Mouse (Mus musculus): ENCODE measurements at regions not wholly inside any gene's neighbourhood (a gene's known extent, or its start where the extent isn't known, plus 50 kb on each side); places are given as distances from the start of the nearest gene placed in this dataset.

DNA sequence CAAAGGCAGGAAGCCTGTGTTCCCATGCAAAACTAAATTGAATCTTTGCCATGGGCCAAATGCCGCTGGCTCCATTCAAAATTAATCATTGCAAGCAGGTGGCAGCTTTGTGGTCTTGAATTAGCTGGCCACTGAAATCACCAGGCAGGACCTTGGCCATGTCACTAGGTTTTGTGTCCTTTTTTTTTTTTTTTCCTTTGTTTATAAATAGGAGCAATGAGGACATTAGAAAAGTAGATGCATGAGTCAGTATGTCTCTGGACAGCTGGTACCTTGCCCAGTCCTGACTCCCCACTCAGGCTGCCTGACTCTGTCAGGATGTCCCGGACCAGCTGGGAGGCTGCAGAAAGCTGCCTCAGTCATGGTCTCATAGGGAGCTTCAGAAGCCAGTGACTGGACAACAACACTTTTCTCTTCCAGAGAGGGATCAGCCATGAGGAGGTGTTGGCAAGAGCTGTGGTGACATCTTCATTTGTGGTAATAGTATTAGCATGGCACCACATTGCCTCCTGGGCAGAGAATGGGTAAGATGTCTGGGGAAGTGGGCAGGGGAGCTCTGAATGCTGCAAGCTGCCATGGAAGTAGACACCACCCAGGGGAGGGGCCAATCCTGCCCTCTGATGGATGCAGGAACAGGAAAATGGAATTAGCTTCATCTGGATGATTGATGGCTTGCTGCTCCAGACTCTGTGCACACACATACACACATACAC lies 55.4 kb upstream of the Msx1 start:
- 72% methylated on average over 2 of the region's 2 CpGs for WGBS
- no peak overlapping the region for H3K4me3 ChIP-seq (ENCODE audit: low read depth, low read length)
- no peaks in the 10 kb centered on the region for H3K27me3 ChIP-seq (ENCODE audit: control insufficient read depth, insufficient read depth, low read depth, low read length)
- H3K36me3 ChIP-seq (ENCODE audit: control insufficient read depth, insufficient read depth, low read length): no peaks in the 10 kb centered on the region
- no peak overlapping the region for H3K27ac ChIP-seq (ENCODE audit: low read length)
- ATAC-seq: no peak
- no peaks in the 10 kb centered on the region for H3K9me3 ChIP-seq (replicated peaks; ENCODE audit: control insufficient read depth, low read length, poor library complexity, severe bottlenecking)
- H3K9ac ChIP-seq (ENCODE audit: low read depth, low read length): no peak overlapping the region
- no peaks in the 10 kb centered on the region for H3K4me1 ChIP-seq (ENCODE audit: control insufficient read depth, insufficient read depth, low read length)
- no peak overlapping the region for H3K4me2 ChIP-seq (ENCODE audit: low read length)

DNA sequence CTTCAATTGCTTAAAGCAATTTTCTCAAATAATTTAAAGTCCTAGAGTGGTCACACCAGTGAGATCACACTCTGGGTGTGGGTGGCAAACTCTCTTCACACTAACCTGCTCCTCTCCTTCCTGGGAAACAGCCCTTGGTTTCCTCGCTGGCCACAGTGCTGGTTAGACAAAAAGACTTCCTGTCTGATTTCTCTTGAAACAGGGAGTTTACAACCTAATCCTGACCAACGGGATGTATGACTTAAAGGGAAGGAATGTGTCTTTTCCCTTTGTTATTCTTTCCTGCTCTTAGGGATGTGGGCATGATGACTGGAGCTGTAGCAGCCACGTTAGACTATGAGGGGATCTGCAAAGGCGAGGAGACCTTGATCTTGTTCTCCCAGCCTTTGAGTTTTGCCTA lies 51.9 kb upstream of the Msx1 start:
- Histone ChIP-seq H3K27ac (ENCODE audit: low read length) (no peak overlapping the region), H3K27me3 (ENCODE audit: control insufficient read depth, insufficient read depth, low read depth, low read length) (no peaks in the 10 kb centered on the region), H3K4me3 (ENCODE audit: low read depth, low read length) (no peak overlapping the region), H3K36me3 (ENCODE audit: control insufficient read depth, insufficient read depth, low read length) (no peaks in the 10 kb centered on the region), H3K9ac (ENCODE audit: low read depth, low read length) (no peak overlapping the region), H3K4me1 (ENCODE audit: control insufficient read depth, insufficient read depth, low read length) (no peaks in the 10 kb centered on the region), H3K9me3 (replicated peaks; ENCODE audit: control insufficient read depth, low read length, poor library complexity, severe bottlenecking) (no peaks in the 10 kb centered on the region), H3K4me2 (ENCODE audit: low read length) (no peak overlapping the region)
- WGBS: 68% methylated on average over 4 of the region's 4 CpGs
- no peak for ATAC-seq

DNA sequence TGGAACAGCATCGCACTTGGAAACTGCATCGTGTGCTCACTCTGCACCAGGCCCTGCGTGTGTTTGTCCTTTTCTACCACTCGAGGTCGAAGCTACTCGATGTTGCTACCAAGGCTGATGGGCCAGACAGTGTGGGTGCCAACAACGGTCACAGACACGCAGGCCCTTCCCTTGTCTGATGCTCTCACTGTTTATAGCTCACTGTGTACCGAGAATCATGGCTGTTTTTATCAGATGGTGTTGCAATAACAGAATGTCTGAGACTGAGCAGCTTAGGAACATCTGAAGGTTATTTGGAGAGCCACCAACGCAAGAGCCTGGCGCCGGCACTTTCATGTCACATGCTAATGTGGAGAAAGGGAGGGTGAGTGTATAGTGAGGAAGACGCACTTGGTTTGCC lies 51.1 kb upstream of the Msx1 start:
- Histone ChIP-seq H3K9ac (ENCODE audit: low read depth, low read length) (no peak overlapping the region), H3K4me1 (ENCODE audit: control insufficient read depth, insufficient read depth, low read length) (no peaks in the 10 kb centered on the region), H3K4me3 (ENCODE audit: low read depth, low read length) (no peak overlapping the region), H3K27ac (ENCODE audit: low read length) (no peak overlapping the region), H3K27me3 (ENCODE audit: control insufficient read depth, insufficient read depth, low read depth, low read length) (no peaks in the 10 kb centered on the region), H3K9me3 (replicated peaks; ENCODE audit: control insufficient read depth, low read length, poor library complexity, severe bottlenecking) (no peaks in the 10 kb centered on the region), H3K36me3 (ENCODE audit: control insufficient read depth, insufficient read depth, low read length) (no peaks in the 10 kb centered on the region), H3K4me2 (ENCODE audit: low read length) (no peak overlapping the region)
- no peak for ATAC-seq
- WGBS: 91% methylated on average over 13 of the region's 13 CpGs

DNA sequence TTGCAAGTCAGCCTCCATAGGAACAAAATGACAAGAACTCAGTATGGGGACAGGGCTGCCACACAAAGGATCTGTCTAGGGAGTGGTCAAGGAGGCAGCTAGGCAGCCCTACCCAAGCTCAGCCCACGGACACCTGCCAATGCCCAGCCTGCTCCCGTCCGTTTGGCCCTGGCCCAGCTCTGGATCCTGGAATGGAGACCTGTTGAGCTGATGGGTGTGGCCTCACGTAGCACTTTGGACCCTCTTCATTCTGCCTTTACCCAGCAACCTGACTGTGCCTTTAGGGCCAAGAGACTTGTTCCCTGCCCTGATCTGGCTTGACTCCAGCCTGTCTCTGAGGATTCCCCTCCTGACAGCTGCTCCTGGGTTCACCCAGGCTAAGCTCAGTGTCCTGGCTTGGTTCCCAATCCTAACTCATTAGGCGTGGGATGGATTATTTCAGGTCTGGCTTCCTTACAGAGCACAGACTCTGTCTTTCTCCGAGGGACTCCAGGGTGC lies 50.5 kb upstream of the Msx1 start:
- Histone ChIP-seq H3K9me3 (replicated peaks; ENCODE audit: control insufficient read depth, low read length, poor library complexity, severe bottlenecking) (no peaks in the 10 kb centered on the region), H3K4me2 (ENCODE audit: low read length) (no peak overlapping the region), H3K4me1 (ENCODE audit: control insufficient read depth, insufficient read depth, low read length) (no peaks in the 10 kb centered on the region), H3K9ac (ENCODE audit: low read depth, low read length) (no peak overlapping the region), H3K36me3 (ENCODE audit: control insufficient read depth, insufficient read depth, low read length) (no peaks in the 10 kb centered on the region), H3K27me3 (ENCODE audit: control insufficient read depth, insufficient read depth, low read depth, low read length) (no peaks in the 10 kb centered on the region), H3K27ac (ENCODE audit: low read length) (no peak overlapping the region), H3K4me3 (ENCODE audit: low read depth, low read length) (no peak overlapping the region)
- ATAC-seq: no peak
- WGBS: 55% methylated on average over 6 of the region's 6 CpGs

Data from midbrain, embryonic 16.5 days (tissue).